1 mouse cellular context compared by ENCODE assay signal in the genomic region with DNA sequence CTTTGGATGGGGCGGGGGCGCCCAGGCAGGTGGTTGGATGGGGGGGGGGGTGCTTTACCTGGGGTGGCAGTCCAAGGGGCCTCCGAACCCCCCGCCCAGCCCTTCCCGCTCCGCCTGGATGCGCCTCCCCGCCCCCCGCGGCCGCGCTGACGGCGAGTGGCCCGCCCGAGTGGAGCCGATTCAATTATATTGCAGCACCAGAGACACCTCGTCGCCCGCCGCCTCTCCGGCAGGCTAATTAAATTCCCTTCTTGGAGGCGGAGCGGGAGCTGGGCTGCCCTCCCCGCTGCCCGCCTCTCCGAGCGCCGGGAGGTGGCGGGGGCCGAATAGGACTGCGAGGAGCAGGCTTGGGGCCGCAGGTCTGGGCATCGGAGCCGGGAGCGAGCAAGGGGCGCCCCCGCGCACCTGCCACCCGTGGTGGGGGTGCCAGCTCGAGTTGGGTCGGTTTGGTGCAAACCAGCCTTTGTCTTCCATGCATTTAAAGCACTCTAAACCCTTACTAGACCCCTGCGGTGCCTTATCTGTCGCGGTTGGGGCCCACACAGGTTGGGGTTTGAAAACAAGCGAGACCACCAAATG.
A peak's percentile ranks its signal among the peaks of the same experiment; 100 is the strongest.
TF ChIP-seq lines count a peak whose summit lies in the region.

No protein-coding gene starts in this region.

TF ChIP-seq in MEL, 35 proteins besides CTCF, POLR2A, EP300 and RAD21 (continued from another document):
- TF ChIP-seq E2F4 (IDR thresholded peaks at IDR 0.05; ENCODE audit: borderline replicate concordance, low read depth, low read length) (no peak), MAZ (IDR thresholded peaks at IDR 0.05; ENCODE audit: low read depth, low read length) (0 out of 2 replicates have a peak, but pooled peaks have one; percentile 18)
